Mouse (Mus musculus): ENCODE results near the gene Cnnm2.

GRCm38 (mm10) chr19:46802306-46802705, 40.9 kb downstream of the Cnnm2 start:
- TF ChIP-seq CTCF (IDR thresholded peaks at IDR 0.05; ENCODE audit: low read depth, low read length) (no peak), POLR2A (IDR thresholded peaks at IDR 0.05; ENCODE audit: borderline replicate concordance, low read depth, low read length) (no peak)

Measured in bone marrow macrophage, adult 2 months (primary cell).